Mouse (Mus musculus) megakaryocyte progenitor cell, adult 5-6 weeks (primary cell): ENCODE measurements around the gene Ugt1a6a. TPM values are rescaled to one million over a fixed set of nuclear protein-coding genes. Genes with fewer than 3 reads are reported as not detected.
"Not testable (repeated sequence)": the region's sequence is repeated elsewhere in the genome, so short reads cannot be mapped to it uniquely, and the experiment has no call there.

ENCODE experiments used
- ATAC-seq: replicated peaks from 2 replicates; pipeline ENCODE4 v1.8.0; 2016; ENCODE audit warnings: mild to moderate bottlenecking, moderate TSS enrichment, inconsistent platforms; ENCODE audit not compliant: poor library complexity
- total RNA-seq, 2 experiments: library from RNA; stranded (forward) in 1 of 2; stranded (reverse) in 1 of 2; fragments of 157-497, 149-512 nt in 1 of 2; fragments of 200-1000 nt in 1 of 2; gene quantifications; 2 replicates each; pipeline versions ENCODE4 v1.2.3 to v1.2.4; 2015 to 2017

Ugt1a6a gene
- total RNA-seq, 2 experiments from 2014 or later, result 2.0 to 2.7 TPM

DNA sequence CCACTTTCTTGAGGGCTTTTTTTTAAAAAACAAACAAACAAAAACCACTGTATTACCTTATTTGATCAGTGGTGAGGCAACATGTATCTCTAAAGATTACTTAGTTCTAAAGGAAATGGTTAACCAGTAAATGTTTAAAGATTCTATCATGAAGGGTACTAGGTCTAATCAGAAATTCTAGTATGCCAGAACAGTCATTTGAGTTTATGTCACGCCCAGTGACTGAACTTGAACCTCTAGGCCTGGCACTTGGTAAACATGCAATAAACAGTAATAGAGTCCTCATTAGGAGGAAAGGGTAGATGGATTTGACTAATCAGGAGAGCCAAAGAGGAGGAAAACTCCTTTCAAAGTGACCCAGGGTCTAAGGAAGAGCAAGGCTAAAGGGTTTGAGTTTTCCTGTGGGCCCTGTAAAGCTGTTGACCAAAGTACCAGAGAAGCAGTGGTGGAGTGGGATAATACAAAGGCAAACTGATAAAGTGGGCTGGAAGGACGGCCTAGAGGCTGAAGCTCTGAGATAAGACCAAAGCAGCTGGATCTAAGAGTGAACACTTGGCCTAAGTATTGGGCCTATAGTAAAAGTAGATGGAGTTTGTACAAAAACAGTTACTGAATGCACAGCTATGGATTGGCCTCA, 72.4 kb downstream of the Ugt1a6a start:
- peak; percentile 79 for ATAC-seq

DNA sequence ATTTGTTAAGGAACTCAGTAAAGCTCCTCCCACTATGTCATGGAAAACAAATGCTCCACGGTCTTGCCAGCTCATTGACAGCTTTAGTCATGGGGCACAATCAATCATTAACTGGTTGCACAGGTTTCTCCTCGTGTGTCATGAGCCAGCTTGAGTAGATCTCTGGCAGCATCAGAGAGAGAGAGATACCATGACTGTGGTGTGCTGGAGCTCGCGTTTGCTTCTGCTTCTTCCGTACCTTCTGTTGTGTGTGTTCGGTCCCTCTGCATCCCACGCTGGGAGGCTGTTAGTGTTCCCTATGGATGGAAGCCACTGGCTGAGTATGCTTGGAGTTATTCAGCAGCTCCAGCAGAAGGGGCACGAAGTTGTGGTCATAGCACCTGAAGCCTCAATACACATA, 77.2 kb downstream of the Ugt1a6a start, which contains the start of gene Ugt1a1:
TSS of gene Ugt1a1 (plus strand) at position 148 of the 400 bp plus-strand sequence.
- ATAC-seq, result no peak

DNA sequence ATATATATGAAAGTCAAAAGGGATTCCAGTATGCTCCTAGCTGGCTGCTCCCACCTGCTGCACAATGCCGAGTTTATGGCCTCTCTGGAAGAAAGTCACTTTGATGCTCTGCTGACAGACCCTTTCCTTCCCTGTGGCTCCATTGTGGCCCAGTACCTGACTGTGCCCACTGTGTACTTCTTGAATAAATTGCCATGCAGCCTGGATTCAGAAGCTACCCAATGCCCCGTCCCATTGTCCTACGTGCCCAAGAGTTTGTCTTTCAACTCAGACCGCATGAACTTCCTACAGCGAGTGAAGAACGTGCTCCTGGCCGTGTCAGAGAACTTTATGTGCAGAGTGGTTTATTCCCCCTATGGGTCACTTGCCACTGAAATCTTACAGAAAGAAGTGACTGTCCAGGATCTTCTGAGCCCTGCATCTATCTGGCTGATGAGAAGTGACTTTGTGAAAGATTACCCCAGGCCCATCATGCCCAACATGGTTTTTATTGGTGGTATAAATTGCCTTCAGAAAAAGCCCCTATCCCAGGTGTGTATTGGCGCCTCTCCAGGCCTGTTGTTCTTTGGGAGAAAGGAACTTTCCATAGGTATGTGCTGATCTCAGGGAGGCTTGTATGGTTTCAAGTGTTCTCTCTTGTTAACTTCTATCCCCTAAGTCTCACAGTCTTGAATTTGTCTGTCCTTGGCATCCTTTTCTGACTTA, 77.9 kb downstream of the Ugt1a6a start:
- ATAC-seq, result no peak

DNA sequence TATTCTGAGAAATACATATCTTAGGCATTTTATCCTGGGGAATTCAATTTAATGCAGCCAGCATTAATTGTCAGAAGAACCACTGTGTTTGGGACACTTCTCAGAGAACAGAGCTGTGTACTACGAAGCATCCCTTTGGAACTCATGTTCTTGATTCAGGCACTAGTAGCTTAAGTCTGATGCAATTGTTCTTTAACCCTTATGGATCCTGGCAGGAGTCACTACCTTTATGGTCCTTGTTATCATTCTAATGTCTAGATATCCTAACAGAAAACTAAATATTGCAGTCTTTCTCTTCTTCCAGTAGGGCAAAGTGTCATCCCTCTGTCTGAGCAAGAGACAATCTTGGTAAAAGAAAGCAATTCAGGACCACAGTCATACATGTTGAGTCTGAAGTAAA, 78.5 kb downstream of the Ugt1a6a start:
- ATAC-seq, result no peak

DNA sequence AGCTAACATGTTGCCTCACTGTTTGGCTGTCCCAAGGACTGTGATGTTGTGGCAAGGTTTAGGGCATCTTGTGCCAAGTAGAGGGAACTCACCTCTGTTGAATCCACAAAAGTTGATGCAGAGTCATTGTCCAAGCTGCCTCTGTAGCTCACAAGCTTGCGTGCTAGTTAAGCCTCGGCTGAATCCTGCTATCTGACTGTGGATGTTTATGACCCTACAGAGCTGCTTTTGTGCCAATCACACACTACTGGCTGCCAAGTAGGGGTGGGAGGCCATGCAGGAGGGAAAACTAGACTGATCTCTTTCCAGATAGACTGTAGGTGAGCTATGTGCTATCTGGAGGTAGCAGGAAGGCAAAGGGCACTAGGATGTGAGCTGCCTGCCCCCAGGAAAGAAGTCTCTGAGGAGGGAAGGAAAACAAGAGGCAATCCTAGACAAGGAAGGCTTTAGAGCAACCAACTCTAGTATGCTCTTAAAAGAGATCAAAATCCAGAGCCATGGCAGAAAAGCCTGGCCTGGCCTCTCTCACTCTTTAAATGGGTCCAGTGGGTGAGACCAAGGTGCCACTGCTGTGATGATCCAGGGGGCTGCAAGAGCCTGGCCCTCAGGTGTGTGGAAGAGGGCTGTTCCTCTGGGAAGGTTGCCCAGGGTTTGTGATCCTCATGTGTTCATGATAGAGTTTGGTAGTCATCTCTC, 79.3 kb downstream of the Ugt1a6a start:
- 0 out of 2 replicates have a peak, but pooled peaks have one; percentile 4 for ATAC-seq

DNA sequence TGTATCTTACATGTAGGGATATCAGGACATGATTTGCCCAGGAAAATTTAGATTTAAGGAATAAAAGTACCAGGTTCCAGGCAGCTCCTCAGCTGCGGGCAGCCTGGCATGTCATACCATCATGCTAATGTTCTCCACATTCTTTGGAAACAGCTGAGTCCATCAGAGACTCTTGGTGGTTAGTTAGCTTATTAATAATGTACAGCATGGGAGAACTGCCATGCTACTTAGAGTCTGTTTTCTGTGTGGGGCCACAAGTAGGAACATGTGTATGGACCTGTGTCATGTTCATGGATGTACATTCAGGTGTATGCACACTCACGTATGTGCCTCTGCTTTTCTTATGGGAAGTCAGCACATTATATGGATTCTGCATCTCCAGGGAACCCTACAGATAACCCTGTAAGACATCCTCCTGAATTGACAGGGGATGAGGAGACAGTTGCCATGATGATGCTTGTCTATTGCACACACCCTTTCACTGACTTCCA, 79.9 kb downstream of the Ugt1a6a start:
- no peak for ATAC-seq

DNA sequence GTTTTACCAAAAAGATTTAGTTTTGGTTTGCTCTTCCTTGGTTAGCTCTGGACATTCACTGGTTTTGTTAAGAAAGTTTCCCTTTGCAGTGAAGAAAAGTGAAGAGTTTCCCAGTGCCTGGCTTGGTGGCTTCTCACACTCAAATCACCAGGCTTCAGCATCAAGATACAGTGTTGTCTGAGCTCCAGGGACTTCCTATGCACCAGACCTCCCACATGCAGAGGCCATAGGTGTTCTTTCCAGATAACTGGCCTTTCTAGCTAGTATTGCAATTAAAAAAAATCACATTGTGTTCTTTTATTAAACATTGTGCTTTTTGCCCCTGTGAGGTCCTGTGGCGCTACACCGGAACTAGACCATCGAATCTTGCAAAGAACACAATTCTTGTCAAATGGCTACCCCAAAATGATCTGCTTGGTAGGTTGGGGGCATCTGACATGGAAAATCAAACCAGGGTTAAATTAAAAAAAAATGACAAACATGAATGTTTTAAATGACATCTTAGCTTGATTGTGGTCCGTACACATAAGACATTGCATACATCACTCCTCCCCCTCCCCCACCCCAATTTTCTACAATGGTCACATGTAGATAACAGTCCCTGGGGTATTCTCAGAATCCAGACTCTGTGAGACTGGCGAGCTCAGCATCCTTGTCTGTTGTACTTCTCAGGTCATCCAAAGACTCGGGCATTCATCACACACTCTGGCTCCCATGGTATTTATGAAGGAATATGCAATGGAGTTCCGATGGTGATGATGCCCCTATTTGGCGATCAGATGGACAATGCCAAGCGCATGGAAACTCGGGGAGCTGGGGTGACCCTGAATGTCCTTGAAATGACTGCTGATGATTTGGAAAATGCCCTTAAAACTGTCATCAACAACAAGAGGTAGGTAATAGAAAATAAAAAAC, 81.1 kb downstream of the Ugt1a6a start:
- ATAC-seq, result no peak

DNA sequence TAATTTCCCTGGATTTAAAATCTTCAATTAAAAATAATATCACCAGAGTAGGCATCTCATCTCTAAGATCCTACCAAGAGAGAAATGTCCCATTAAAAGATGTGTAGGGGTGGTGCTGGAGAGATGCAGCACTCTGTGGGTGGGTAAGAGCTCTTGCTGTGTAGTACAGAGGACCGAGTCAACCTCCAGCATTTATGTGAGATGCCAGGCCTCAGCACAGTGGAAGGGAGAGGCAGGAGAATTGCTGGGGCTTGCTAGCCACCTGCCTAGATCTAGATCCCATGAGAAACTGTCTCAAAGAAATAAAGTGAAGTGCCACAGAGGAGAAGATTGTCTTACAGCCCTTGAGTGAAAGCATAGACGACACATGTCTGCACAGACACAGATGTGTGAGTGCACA, 81.9 kb downstream of the Ugt1a6a start:
- no peak for ATAC-seq

DNA sequence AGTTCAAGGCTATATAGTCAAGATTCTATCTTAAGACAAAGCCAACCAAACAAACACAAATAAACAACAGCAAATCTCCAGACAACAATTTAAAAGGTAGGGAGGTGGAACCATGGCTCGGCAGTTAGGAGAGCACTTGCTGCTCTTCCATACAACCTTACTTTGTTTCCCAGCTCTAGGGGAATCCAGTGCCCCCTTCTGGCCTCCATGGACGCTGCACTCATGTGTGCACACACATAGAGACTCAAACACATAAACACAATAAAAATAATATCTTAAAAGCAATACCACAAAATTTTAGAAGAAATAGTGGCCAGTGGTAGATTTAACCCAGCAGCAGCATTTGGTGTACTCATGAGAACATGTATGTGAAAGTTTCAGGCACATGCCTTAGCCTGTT, 82.5 kb downstream of the Ugt1a6a start:
- no peak for ATAC-seq

DNA sequence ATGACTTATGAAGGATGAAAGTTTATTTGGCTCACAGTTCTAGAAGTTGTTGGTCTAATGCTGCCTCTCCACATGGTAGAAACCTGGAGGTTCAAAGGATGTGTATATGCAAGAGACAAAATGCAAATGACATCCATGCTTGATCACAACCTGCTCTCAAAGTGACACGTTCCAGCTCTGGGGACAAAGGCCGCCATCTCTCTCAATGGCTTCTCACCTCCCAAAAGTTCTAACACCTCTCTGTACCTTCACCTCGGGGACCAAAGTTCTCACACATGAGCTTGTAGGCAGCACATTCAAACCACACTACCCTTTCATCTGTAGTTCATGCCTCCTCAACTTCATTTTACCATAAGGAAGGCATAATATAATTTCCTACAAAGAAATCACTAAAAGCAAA, 83.0 kb downstream of the Ugt1a6a start:
- ATAC-seq, result no peak

DNA sequence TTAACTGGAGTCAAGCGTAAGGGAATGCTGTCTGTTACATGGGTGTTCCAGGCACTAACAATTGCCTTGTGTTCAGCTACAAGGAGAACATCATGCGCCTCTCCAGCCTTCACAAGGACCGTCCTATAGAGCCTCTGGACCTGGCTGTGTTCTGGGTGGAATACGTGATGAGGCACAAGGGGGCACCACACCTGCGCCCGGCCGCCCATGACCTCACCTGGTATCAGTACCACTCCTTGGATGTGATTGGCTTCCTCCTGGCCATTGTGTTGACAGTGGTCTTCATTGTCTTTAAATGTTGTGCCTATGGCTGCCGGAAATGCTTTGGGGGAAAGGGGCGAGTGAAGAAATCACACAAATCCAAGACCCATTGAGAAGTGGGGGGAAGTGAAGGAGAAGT, 83.4 kb downstream of the Ugt1a6a start:
- no peak for ATAC-seq

DNA sequence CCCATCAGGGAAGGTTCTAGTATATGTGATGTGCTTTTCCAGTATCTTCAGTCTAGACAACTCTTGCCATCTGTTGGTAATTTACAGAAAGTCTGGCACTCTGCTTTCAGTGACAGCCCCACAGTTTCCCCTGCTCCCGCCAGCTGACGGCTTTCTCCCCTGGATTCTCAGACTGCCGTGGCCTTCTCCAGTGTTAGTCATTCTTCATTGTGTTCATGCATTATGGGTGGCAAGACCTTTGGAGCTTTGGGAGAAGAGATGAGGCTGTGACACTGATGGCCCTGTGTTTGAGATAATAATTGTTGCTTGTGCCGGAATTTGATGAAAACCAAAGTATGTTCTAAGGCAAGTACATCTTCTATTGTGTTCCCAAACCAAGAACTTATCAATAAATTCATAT, 84.0 kb downstream of the Ugt1a6a start:
- ATAC-seq, result no peak

DNA sequence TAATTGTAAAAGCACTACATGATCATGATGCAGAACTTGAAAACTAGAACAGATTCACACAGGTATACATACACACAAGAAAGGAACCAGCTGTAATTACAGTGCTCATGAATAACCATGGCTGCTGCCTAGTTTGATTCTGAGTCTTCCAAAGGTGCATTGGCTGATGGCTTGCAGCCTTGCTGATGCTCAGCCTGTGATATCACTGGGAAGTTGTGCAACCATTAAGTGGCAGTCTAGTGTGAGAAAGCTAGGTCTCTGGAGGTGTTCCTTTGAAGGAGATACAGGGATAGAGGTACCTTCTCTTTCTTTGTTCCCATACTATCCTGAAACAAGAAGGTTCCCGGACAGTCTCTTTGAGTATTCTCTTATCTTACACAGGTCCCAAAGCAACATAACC, 84.4 kb downstream of the Ugt1a6a start:
- no peak for ATAC-seq

DNA sequence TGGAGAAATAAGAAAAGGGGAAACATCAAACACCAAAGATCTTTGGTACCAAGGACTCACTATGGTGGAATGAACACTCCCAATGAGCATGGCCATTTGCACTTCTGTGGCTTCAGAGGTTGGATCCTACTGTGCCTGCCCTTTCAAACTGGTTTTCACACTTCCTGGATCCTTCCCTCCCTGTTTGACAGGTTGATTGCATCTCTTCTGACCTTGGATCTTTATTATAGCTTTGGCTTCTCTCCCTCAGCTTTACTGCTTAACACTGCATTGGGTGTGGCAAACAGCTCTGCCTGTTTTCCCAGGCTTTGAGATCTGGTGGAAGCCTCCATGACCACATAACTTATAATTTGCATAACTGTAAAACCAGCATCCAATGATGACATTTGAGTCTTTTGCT, 85.7 kb downstream of the Ugt1a6a start:
- ATAC-seq, result no peak

DNA sequence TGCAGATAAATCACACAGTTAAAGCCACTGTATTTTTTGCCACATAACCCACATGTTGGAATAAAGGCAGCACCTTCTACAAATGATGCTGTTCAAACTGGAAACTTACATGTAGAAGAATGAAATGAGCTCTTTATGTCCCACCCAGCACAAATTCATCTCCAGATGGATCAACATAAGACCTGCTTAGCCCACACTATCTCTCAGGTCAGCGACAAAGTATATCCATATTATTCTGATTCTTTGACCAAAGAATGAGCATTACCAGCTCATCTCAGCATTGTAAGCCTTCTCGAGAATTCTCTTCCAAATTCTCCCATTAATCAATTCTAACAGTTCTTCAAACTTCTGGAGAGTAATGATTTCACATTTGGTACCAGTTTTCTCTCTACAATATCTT, 87.6 kb downstream of the Ugt1a6a start:
- no peak for ATAC-seq

DNA sequence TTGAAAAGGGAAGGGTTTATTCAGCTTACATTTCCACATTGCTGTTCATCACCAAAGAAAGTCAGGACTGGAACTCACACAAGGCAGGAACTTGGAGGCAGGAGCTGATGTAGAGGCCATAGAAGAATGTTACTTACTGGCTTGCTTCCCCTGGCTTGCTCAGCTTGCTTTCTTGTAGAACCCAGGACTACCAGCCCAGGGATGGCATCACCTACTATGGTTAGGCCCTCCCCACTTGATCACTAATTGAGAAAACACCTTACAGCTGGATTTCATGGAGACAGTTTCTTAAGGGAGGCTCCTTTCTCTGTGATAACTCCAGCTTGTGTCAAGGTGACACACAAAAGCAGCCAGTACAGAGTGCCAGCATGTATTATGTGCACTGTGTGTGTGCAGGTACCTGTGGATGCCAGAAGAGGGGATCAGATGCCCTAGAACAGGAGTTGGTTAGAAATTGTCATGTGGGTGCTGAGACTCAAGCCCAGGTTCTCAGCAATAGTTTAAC, 88.5 kb downstream of the Ugt1a6a start:
- ATAC-seq, result not testable (repeated sequence)

DNA sequence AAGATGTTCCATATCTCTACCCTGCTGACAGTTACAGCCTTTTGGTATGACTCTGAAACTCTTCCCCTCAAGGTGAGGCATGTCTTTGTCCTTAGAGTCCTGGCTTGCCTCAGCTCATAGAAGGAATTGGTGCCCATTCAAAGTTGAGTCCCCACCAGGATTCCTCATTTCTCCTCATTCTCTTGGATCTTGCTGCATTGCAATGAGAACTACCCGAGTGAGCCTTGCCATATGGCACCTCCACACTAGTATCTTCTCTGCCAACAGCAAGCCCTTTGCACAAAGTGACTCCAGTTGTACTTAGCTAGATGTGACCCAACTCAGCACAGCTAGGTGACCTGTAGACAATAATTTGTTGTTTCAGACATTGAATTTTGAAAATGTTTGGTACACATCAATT, 89.0 kb downstream of the Ugt1a6a start:
- ATAC-seq, result no peak

DNA sequence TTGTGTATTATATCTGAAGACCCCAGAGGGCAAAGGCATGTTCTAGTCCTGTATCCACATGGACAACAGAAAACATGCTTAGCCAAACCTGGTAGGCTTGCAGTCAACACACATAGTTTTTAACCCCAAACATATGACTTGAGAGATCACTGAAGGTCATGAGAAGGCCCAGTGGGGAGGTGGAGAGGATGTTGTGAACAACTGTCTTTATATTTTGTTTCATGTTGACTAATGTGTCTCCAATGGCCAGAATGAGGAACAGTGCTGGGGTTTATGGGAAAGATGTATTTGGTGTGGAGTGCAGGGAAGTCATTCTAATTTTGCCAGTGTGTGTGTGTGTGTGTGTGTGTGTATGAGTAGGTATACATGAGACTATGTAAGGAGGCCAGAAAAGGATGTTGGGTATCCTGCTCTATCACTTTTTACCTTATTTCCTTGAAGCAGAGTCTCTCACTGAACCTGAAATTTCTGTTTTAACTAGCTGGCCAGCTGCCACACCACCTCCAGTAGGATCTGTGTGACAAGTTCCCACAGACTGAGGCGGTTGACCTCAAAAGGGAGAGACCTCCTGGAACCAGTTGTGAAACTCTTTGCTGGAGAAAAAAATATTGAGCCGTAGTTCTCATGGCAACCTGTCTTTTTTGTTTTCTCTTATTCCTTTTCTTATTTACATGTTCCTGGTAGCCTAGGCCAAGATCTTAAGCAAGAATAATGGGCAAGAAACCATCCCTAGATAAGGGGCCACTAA, 89.6 kb downstream of the Ugt1a6a start:
- ATAC-seq, result no peak

DNA sequence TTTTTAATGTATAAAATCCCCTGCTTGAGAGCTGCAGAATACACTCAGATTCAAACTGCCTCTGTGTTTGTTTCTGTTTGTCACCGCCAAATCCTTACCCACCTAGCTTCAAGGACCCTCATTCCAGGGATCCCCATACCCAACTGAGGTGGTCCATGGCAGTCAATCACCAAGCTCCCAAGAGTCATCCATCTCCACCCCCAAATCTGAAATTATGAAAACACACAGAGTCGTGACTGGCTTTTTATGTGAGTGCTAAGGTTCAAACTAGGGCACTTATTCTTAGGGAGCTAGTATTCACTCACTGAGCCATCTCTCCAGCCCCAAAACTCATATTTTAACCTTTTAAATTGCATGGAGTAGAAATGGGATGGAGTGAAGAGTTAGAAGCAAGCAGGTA, 90.7 kb downstream of the Ugt1a6a start:
- not testable (repeated sequence) for ATAC-seq

DNA sequence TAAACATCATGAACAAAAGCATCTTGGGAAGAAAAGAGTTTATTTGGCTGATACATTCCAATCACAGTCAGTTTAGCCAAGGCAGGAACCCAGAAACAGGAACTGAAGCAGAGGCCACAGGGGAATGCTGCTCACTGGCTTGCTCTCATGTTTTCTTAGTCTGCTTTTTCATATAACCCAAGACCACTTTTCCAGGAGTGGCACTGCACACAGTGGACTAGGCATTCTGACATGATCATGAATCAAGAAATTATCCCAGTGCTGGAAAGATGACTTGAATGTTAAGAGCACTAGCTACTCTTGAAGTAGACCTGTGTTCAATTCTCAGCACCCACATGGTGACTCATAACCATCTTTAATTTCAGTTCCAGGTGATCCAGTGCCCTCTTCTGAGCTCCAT, 91.1 kb downstream of the Ugt1a6a start:
- ATAC-seq, result no peak
